Mouse (Mus musculus) A20 (cell line): ENCODE results near the gene Irs2.

Experiments used
- DNase-seq: peaks from one replicate; pipeline ENCODE4 v3.0.0-alpha.2; 2011; ENCODE audit warnings: low read depth, low spot score

Gene Irs2

GRCm38 (mm10) chr8:10989946-10990345, 18.3 kb downstream of the Irs2 start:
- DNase-seq, result no peak

DNA sequence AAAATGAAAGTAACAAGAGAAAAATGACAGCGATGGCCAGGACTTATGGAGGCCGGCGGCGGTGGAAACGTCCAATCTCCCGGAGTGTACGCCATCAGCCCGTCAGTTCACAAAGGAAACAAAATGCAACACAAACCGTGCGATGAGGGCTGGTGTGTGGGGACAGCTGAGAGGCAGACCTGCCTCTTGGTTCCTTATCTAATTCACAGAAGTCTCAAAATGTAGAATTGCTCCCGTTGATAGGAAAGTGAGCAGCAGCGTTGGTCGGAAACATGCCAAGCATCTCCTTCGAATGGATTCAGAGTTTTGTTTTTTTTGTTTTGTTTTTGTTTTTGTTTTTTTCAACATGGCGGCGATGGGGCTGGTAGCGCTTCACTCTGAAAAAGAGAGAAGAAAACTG, 21.6 kb downstream of the Irs2 start:
- no peak for DNase-seq

- DNase-seq, result no peak
These were observed 23.2 kb downstream of the Irs2 start for GRCm38 (mm10) chr8:10985064-10985463.

GRCm38 (mm10) chr8:10980876-10981275, 27.4 kb downstream of the Irs2 start:
- DNase-seq, result no peak

GRCm38 (mm10) chr8:10979916-10980315, 28.3 kb downstream of the Irs2 start:
- no peak for DNase-seq

DNA sequence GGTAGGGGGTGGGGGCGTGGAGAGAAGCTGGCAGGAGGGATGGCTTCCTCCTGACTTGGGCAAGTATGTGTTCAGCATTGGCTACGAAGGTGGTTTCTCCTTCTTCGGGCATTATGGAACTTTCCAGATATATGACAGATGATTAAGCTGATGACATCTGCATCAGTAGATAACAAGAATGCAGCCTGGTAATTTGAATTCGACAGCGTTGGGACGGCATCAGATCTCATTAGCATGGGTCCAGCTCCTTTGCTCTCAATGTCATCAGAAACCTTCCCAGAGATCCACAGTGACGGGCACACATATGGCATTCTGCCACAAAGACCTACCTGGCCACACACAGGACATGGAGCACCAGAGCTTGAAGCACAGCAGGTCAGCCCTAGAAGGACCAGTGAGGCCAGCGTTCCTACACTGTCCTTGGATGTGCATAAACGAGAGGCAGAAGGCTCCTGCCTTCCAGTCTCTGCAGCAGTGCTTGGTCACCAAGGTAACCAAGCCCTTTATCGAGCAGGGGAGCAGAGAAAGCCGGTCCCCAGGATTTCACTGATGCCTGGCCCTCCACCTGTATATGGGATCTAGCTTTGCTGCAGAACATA, 29.0 kb downstream of the Irs2 start:
- DNase-seq, result no peak

DNA sequence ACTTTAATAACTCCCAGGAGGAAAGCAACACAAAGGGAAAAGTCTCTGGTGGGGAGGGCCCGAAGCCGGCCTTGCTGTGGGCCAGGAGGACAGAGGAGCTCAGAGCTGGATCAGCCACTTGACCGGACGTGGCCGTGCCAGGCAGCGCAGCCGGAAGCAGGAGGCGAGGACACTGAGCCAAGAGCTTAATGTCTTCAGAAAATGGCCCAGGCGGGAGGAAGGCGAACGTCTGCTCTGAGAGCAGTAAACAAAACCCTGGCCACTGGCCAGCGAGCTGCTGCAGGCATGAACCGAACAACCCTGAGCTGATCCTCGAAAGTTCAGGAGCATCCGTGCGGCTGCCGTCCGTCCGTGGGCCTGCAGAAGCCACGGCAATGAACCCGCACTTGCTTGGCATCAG, 29.9 kb downstream of the Irs2 start:
- DNase-seq, result no peak

GRCm38 (mm10) chr8:10977742-10978376, 30.4 kb downstream of the Irs2 start:
- no peak for DNase-seq

DNA sequence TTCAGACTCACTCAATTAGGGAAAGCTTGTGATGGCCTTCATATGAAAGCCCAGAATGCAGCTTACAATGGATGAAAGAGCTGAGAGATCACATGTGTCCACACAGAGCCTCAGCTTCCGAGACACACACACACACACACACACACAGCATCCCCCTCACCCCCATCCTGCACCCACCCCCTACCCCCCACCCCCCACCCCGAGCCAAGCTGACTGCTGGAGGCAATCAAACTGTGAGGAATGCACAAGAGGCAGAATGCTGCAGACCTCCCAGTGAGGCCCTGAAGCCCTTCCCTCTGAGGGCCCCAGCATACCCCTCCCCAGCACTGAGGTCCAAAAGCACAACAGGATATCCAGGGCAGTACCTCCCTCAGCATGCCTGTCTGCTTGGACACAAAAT, 33.6 kb downstream of the Irs2 start:
- no peak for DNase-seq

DNA sequence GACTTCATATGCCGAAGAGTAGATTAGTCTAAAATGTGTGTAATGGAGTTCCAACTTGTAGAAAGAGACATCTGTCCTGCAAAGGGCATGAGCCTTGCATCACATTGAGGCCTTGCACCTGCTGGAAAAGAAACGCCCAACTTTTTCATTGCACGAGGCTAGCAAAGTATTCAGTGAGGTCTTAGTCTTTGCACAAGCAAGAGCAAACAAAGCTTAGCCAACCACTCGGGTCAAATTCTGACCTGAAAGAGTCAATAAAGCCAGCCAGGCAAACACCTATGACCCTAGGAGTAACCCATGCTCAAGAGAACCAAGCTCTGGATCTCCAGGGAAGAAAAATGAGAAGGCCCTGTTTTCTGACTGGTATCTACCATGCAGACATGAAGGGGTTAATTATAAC, 34.1 kb downstream of the Irs2 start:
- DNase-seq, result no peak

DNA sequence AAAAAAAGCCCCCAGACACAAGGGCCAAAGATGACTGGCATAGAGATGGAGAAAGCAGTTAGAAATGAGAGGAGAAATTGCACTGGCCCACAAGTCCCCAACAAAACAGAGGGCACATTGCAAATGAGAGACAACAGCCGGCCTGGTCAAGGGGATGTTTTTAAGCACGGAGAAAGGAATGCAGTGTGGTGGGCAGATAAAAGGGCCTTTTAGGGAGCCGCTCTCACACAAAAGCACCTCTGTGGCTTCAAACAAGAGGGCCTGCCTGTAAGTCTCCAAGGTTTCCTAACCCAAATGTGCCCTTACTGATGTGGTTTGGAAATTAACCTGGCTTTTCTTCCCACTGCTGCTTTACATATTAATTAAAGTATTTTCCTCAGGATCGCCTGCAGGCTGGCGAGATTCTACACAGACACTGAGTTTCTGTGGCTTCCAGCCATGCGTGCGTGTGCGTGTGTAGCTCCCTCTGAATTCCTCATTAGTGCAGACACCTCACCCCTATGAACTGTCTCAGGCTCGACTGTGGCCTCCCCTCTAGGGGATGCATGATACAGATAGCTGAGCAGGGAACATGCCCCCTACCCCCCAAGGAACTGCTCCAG, 35.3 kb downstream of the Irs2 start:
- no peak for DNase-seq

DNA sequence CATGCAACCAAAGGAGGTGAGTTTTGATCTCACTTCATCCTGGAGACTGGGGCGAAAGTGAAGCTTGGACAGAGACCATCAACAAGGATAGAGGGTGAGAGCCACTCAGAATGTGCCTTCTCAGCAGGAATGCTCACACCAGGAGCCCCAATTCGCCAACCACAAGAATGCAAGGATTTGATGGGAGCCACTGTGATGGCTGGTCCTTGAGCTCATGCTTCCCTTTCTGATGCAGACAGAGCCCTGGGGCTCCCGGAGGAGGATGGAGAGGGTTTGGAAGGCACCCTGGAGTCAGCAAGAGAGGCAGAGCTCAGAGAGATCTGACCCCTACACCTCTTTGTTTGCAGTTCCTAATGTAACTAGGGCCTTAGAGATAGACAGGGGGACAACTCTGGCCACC, 36.3 kb downstream of the Irs2 start:
- DNase-seq, result no peak

DNA sequence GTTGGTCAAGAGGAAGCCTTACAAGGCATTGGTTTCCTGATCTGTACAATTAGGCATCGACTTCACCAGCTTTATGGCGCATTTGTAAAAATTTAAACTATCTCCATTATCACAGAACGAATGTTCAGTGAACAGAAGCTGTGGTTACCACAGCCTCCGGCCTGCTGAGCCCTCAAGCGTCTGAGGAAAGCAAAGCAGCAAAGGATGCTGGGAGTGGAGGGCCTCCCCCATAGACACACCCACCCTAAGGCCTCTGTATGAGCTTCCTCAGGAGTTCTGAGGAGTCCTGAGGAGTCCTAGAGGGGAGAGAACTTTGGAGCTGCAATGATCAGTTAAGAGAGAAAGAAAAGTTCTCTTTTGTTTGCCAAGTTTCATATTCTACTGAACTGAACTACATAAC, 36.7 kb downstream of the Irs2 start:
- DNase-seq, result no peak

- DNase-seq, result no peak
These were observed 37.5 kb downstream of the Irs2 start for GRCm38 (mm10) chr8:10970496-10971456.

DNA sequence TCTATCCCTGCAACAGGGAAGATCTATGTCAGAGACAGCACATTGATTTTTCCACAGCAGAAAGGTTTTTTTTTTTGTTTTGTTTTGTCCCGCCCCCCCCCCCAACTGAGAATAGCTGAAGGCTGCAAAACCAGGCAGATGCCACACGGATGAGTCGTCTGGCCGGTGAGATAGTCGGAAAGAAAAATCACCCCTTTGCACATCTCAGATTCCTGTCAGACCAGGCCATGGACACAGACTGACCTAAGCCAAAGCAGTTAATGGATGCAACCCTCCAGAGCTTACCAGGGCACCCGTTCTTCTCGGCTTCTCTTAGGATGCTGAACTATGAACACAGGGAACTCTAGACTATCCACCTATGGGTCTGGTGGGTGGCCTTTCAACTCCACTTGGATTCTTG, 39.6 kb downstream of the Irs2 start:
- DNase-seq, result no peak

- DNase-seq, result no peak
These were observed 42.7 kb downstream of the Irs2 start for GRCm38 (mm10) chr8:10965401-10966117.

DNA sequence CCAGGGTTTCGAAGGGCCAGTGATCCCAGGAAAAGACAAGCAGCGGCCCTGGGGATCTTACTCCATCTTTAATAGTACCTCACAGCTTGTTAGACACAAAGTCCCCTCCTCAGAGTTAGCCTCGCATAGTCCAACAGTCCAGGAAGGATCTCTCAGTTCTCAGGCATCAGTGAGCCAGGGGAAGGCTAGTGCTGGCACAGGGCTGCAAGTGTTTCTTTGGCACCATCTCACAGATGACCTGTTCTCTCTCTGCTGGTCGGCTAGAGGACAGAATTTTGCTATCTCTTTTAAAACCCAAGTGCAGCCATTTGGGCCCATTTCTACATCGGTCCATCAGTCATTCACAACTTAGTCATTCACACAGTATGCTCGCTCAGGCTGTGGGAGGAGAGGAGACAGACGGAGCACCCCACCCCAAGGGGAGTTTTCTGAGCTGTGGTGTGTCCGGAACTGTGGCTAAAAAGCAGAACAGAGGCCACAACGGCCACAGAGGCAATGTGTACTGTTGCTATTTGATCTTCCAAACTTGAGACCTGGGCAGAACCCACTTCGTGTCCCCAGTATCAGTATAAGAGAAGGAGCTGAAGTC, 43.7 kb downstream of the Irs2 start:
- no peak for DNase-seq

DNA sequence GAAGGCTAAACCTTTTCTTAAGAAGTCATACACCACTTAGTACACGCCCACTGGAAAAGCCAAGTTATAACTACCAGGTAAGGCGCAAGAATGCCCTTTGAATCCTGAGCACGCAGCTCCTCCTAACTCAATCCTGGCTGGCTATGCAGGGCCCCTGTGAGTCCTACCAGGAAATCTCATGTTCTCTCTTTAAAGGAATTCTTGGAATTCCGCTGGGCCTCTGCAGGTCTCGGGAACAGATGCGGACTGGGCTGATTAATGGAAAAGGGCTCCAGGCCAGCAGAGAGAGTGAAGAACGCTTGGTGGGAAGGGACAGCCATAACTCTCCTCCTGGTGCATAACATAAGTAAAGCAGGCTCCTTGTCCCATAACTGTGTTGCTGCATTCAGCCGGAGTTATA, 46.3 kb downstream of the Irs2 start:
- no peak for DNase-seq

DNA sequence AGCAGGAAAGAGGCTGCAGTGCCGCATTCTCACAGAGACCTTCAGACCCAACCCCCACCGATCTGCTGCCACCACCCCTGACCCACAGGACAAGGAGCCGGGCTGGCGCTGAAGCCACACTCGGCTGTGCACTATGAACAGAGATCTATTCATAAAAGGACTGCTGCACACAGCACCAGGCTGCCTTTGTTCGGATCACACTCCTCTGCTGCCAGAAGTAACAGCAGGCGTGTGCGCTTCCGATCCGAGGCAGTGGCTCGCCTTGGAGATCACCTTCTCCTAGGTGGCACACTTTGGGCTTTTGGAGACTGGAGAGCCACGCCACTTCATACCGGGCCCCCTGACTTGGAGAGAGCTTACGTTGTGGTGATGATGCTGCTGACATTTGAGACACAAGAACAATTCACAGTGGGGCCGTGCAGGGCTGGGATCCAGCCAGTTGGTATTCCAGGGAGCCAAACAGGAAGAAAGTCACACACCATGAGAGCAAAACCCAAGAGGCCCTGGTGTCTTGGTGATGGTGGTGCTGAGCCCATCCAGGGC, 47.9 kb downstream of the Irs2 start:
- no peak for DNase-seq

GRCm38 (mm10) chr8:10957292-10957955, 50.8 kb downstream of the Irs2 start:
- no peak for DNase-seq
